Mouse (Mus musculus): ENCODE data around the gene Fubp1.

- TF ChIP-seq CTCF (IDR thresholded peaks at IDR 0.05; ENCODE audit: extremely low read depth, insufficient read length, insufficient replicate concordance, low read depth, low read length) (no peak), POLR2A (IDR thresholded peaks at IDR 0.05; ENCODE audit: low read depth, low read length) (no peak)
Observed at GRCm38 (mm10) chr3:152282126-152282525, 71.9 kb downstream of the Fubp1 start.
